Mouse (Mus musculus): ENCODE data around the gene Inip.

DNA sequence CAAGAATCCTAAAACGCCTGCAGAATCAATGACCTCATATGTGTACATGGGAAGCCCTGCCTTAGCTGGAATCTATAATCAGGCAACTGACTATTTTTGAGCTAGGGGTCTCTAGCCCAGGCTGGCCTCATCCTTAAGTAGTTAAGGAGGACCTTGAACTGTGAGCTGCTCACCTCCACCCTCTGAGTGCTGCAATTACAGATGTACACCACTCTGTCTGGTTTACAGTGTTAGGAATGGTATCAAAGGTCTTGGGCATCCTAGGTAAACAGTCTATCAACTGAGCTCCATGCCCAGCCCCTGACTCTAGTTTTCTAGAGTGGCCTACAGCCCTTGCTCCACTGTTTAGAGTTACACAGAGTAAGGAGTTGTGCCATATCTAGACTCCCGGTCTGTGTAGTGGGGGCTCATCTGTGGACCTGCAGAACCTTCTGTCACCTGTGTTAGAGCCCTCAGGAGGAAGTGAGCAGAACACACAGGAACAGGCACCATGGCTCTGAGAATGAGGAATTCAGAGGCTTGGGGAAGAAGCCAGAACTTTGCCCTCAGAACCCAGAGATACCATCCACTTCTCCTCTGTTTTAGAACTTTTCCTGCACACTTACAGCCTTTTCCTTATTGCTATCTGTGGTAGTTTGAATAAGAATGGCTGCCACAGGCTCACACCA, 5.5 kb downstream of the Inip start:
- TF ChIP-seq CTCF (IDR thresholded peaks at IDR 0.05; ENCODE audit: extremely low read depth, insufficient read depth, insufficient read length, insufficient replicate concordance) = no peak
- no peak for TF ChIP-seq POLR2A (IDR thresholded peaks at IDR 0.05; ENCODE audit: low read depth, low read length)

Data from spleen, adult 2 months (tissue).